8 mouse cellular contexts compared by ENCODE assay signal in genomic region chr3:69118827-69119226, GRCm38 (mm10). TPM values are rescaled to one million over a fixed set of nuclear protein-coding genes. Genes with fewer than 3 reads are reported as not detected.
DNase-seq lines count a peak whose midpoint lies in the region; ATAC-seq lines count a peak whose summit lies in the region.

No protein-coding gene starts in this region.

- H3K36me3 ChIP-seq in midbrain, embryonic 15.5 days (replicated peaks) = no peaks in the 10 kb centered on the region

- ATAC-seq in midbrain, embryonic 15.5 days (replicated peaks) = 0 out of 2 replicates have a peak, but pooled peaks have one; percentile 17

- H3K9me3 ChIP-seq in midbrain, embryonic 15.5 days = no peaks in the 10 kb centered on the region

- no peak overlapping the region for H3K27ac ChIP-seq in midbrain, embryonic 15.5 days

- peak; percentile 8 for DNase-seq in cerebellum, adult 11 months
- no peak for DNase-seq in cerebellum, postnatal 4 days (ENCODE audit: low spot score in 2 of 2)
- peak; percentile 17 for DNase-seq in lung, postnatal 25 days (ENCODE audit: low spot score)
- DNase-seq in lung, postnatal 4 days = no peak
- peak; percentile 20 to 22 for DNase-seq in cerebellum, postnatal 25 days
- DNase-seq in spleen, adult 18-20 months = no peak
- no peak for DNase-seq in right cerebral cortex, postnatal 14 days

- peaks cover 18% of the 10 kb centered on the region for H3K4me1 ChIP-seq in midbrain, embryonic 15.5 days

- no peak overlapping the region for H3K4me2 ChIP-seq in midbrain, embryonic 15.5 days

- no peaks in the 10 kb centered on the region for H3K27me3 ChIP-seq in midbrain, embryonic 15.5 days (replicated peaks)

- no peak overlapping the region for H3K4me3 ChIP-seq in midbrain, embryonic 15.5 days

- H3K9ac ChIP-seq in midbrain, embryonic 15.5 days = no peak overlapping the region

- 45% methylated on average over 3 of the region's 3 CpGs for WGBS in midbrain, embryonic 15.5 days

RNA-seq across cellular contexts. Expression of gene Kpna4, which starts 8.1 kb away (rescaled TPM):
- 33.0 and 34.9 TPM in 2 replicates for polyA plus RNA-seq in midbrain, embryonic 15.5 days (2015; fragmentation: Nextera tagmentation; extraction: Ambion mirVana)

Comparison
In these comparisons a context has a peak if more than half of its experiments do, and no peak if none do; other contexts are left out.
1. DNase-seq: peak in cerebellum, adult 11 months (single experiment), lung, postnatal 25 days (single experiment) and cerebellum, postnatal 25 days (2 of 2); none in cerebellum, postnatal 4 days (0 of 2), lung, postnatal 4 days (0 of 2), spleen, adult 18-20 months (0 of 2) and right cerebral cortex, postnatal 14 days (single experiment).